Mouse (Mus musculus): ENCODE measurements around the gene Rab11fip3.

GRCm38 (mm10) chr17:25961566-25961965 lies 107.8 kb downstream of the Rab11fip3 start:
- no peak for TF ChIP-seq POLR2A (IDR thresholded peaks at IDR 0.05; ENCODE audit: insufficient read depth, low read depth, low read length)
- no peak for TF ChIP-seq EP300 (IDR thresholded peaks at IDR 0.05; ENCODE audit: insufficient read depth, low read depth, low read length)
- TF ChIP-seq CTCF (IDR thresholded peaks at IDR 0.05), result no peak
